Mouse (Mus musculus): ENCODE results near the gene Rptor. TPM values are rescaled to one million over a fixed set of nuclear protein-coding genes. Genes with fewer than 3 reads are reported as not detected.
A peak's percentile ranks its signal among the peaks of the same experiment; 100 is the strongest.

The Rptor gene
- total RNA-seq, 1 experiment from 2014 or later: 21.4 TPM

- no peak for ATAC-seq (ENCODE audit: extremely low read depth, insufficient number of reproducible peaks, low FRiP score, poor library complexity, severe bottlenecking)
Measured at GRCm38 (mm10) chr11:119862523-119863299, 260.0 kb downstream of the Rptor start.

GRCm38 (mm10) chr11:119863421-119863821, 260.7 kb downstream of the Rptor start:
- peak; percentile 76 for ATAC-seq (ENCODE audit: extremely low read depth, insufficient number of reproducible peaks, low FRiP score, poor library complexity, severe bottlenecking)

GRCm38 (mm10) chr11:119866837-119867236, 264.1 kb downstream of the Rptor start:
- no peak for ATAC-seq (ENCODE audit: extremely low read depth, insufficient number of reproducible peaks, low FRiP score, poor library complexity, severe bottlenecking)

GRCm38 (mm10) chr11:119868138-119868537, 265.4 kb downstream of the Rptor start:
- no peak for ATAC-seq (ENCODE audit: extremely low read depth, insufficient number of reproducible peaks, low FRiP score, poor library complexity, severe bottlenecking)

DNA sequence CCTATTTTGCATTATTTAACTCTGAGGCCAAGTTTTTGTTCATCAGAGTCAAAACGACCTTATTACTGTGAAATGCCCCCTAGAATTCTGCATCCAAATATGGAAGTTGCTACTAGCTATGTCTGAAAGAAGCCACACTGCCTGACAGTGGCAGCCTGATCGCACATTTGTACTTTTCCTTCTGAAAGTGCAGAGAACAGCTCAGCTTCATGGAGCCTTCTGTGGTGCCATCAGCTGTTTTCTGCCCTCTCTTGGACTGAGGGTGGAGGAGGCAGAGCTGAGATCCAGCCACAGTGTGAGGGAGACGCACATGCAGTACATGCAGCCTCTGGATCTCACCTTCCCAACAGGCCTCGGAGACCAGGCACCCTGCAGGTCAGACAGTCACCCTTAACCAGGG, 265.9 kb downstream of the Rptor start:
- ATAC-seq (ENCODE audit: extremely low read depth, insufficient number of reproducible peaks, low FRiP score, poor library complexity, severe bottlenecking): no peak

- ATAC-seq (ENCODE audit: extremely low read depth, insufficient number of reproducible peaks, low FRiP score, poor library complexity, severe bottlenecking): no peak
Measured at GRCm38 (mm10) chr11:119871141-119871540, 268.4 kb downstream of the Rptor start.

DNA sequence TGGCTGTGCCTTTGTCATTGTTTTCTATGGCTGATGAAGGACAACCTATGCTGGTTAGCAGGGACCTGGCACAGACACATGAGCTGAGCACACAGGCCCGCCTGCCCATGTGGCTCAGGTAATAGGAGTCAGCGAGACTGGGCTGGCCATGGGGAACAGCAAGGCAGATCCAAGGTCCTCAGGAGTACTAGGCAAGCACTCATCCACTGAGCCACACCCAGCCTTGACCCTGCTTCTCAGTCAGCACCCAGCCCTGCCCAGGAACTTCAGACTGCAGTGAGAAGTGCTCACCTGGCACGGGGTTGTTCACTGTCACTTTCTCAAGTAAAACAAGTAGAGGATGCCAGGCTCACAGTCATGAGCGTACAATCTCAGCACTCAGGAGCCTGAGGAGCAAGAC, 270.9 kb downstream of the Rptor start:
- ATAC-seq (ENCODE audit: extremely low read depth, insufficient number of reproducible peaks, low FRiP score, poor library complexity, severe bottlenecking): no peak

DNA sequence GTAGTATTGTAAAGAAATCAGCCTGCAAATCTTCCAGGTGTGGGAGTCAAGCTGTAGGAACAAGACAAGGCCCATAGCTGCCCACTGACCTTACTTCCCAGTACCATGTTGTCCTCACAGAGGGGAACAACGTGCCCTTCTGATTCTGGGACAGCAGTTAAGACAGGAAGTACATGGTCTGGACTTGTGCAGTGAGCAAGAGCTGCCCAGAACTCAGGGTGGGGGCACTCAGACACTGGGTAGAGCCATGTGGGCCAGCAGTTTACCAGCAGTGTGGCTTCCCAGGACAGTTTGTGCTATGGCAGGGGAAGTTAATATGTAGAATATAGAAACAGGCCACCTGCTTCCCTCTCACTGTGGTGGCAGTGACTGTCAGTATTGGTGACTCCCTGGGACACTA, 272.1 kb downstream of the Rptor start:
- ATAC-seq (ENCODE audit: extremely low read depth, insufficient number of reproducible peaks, low FRiP score, poor library complexity, severe bottlenecking): no peak

- ATAC-seq (ENCODE audit: extremely low read depth, insufficient number of reproducible peaks, low FRiP score, poor library complexity, severe bottlenecking): peak; percentile 68
Measured at GRCm38 (mm10) chr11:119875685-119876084, 273.0 kb downstream of the Rptor start.

DNA sequence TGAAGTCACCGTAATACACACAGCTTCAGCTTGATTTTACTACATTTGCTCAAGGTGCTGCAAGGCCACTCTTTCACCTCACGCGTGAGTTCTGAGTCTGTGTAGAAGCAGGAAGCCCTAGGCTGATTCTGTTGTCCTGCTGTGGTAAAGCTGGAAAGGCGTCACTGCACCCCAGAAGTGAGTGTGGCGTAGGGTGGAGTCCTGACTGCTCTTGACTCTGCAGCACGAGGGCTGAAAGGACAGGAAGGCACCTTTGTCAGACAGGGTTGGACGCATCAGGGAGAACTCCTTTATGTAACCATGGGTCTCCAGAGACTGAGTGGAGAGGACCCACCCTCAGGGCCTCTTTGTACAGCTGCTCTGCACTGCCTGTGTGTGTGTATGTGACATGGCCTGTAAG, 274.4 kb downstream of the Rptor start:
- no peak for ATAC-seq (ENCODE audit: extremely low read depth, insufficient number of reproducible peaks, low FRiP score, poor library complexity, severe bottlenecking)

DNA sequence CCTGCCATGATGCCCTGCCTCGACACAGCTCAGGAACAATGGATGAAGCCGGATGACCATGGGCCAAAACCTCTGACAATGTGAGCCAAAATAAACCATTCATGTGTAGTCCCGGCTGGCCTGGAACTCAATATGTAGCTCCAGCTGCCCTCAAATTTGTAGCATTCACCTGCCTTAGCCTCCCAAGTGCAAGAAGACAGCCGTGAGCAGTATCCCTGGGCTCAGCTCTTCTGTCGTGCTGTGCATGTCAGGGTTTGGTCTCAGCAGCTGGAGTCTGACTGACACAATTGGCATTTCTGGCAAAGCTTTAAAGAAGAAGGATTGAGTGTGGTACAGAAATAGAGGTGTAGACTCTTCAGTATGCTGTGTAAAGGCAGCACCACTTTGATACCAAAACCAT, 276.9 kb downstream of the Rptor start:
- no peak for ATAC-seq (ENCODE audit: extremely low read depth, insufficient number of reproducible peaks, low FRiP score, poor library complexity, severe bottlenecking)

DNA sequence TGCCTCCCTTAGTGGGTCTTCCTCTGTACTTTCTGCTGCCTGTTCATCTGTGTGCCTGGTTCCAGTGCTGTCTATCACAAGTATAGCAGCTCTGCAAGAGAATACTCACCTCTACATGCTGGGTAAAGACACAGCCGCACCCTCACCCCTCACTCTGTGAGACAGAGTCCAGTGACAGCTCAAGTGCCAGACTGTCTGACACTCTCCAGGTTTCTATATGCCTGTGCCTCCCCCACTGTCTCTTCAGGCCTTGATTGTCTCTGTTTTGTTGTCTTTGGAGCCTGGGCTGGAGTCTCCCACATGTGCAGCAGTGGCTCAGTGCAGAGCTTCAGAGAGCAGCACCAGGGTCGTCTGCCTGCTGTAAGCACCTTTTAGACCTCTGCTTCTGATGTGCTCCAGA, 280.9 kb downstream of the Rptor start:
- ATAC-seq (ENCODE audit: extremely low read depth, insufficient number of reproducible peaks, low FRiP score, poor library complexity, severe bottlenecking): no peak

DNA sequence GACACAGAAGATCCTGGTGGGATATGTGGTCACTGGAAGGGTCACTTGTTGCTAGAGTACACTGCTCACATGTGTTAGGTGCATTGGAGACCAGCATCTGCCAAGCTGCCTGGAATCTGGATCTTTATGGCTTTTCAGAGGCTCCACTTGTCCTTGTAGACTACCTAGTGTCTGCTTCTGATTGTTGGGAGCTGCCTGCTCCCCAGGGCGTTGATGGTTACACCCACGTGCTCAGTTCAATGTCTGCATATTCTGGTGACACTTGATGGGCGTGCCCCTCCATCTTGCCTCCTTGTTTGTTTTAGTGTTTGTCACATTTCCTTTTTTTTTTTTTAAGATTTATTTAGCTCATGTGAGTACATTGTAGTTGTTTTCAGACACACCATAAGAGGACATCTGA, 287.3 kb downstream of the Rptor start:
- ATAC-seq (ENCODE audit: extremely low read depth, insufficient number of reproducible peaks, low FRiP score, poor library complexity, severe bottlenecking): no peak

DNA sequence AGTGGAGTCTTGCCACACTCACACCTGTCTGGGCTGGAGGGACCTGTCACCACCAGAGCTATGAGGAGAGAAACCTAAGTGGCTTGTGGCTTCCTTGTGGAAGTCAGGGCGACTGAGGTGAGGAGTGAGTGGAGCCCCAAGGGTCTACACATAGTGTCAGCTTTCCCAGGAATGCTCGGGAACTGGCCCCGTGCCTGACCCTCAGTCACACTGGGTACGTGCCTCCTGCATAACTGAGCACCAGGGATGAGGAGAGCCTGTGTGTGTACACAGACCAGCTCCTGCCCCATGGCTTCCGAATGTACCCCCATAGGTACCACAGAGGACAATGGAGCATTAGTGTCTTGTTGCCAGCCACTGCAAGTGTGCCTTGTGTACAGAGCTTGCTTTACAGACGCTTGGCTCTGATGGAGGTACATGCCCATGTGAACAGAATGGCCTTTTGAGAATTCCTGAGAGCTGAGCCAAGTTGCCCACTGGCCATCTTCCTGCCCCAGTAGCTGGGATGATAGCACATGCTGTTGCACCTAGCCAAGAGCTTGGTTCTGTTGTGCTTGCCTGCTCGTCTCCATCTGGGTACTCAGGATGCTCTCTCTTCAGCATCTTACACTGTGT, 289.0 kb downstream of the Rptor start:
- ATAC-seq (ENCODE audit: extremely low read depth, insufficient number of reproducible peaks, low FRiP score, poor library complexity, severe bottlenecking): no peak

- no peak for ATAC-seq (ENCODE audit: extremely low read depth, insufficient number of reproducible peaks, low FRiP score, poor library complexity, severe bottlenecking)
Measured at GRCm38 (mm10) chr11:119893667-119894236, 291.0 kb downstream of the Rptor start.

DNA sequence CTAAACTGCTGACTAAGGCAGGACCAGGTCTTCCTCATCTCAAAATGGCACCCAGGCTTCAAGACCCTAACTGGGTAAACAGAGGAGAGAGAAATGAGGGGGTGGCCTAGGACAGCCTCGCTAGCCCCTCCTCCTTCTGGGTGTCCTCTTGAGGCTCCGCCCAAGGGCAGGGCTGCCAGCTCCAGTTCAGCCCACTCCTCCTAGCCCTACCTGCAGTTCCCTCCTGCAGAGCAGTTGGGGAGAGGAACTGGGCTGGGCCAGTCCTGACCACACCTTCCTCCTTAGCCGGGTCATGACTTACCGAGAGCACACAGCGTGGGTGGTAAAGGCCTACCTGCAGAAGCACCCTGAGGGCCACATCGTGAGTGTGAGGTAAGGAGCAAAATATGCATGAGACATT, 291.9 kb downstream of the Rptor start:
- ATAC-seq (ENCODE audit: extremely low read depth, insufficient number of reproducible peaks, low FRiP score, poor library complexity, severe bottlenecking): peak; percentile 60

- ATAC-seq (ENCODE audit: extremely low read depth, insufficient number of reproducible peaks, low FRiP score, poor library complexity, severe bottlenecking): no peak
Measured at GRCm38 (mm10) chr11:119897041-119897440, 294.3 kb downstream of the Rptor start.

- no peak for ATAC-seq (ENCODE audit: extremely low read depth, insufficient number of reproducible peaks, low FRiP score, poor library complexity, severe bottlenecking)
Measured at GRCm38 (mm10) chr11:119898976-119899375, 296.3 kb downstream of the Rptor start.

DNA sequence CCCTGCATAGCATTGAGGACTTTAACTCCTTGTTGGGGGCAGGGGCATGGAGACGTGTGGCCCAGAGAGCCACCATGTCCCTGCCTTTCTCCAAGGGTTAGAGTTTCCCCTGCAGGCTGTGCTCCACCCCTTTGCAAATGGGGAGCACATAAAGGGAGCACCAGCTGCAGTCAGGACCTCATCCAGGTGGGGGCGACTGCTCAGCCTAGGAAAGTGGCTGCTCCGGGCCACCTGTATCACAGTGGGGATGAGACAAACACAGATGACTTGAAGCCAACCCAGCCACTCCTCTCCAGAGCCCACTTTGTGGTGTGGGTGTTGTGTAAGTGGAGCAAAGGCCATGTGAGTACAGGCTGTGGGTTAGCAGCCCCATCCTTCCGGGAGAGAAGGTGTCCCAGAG, 298.5 kb downstream of the Rptor start:
- ATAC-seq (ENCODE audit: extremely low read depth, insufficient number of reproducible peaks, low FRiP score, poor library complexity, severe bottlenecking): no peak

DNA sequence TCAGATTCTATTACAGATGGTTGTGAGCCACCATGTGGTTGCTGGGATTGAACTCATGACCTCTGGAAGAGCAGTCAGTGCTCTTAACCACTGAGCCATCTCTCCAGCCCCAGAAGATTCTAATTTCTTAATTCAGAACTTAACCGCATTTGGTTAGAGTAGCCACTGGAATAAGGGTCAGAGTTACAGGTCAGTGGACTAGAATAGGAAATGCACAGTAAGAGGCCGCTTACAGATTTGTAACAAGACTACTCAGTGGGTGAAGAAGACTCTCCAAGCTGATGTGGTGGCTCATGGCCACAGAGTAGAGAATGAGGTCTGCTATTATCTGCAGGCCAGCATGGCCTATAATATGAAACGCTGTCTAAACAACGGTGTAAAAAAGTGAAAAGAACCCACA, 300.2 kb downstream of the Rptor start:
- ATAC-seq (ENCODE audit: extremely low read depth, insufficient number of reproducible peaks, low FRiP score, poor library complexity, severe bottlenecking): no peak
